Mouse (Mus musculus) right cerebral cortex, postnatal 10 days (tissue): ENCODE data around the gene Ush1g.
A peak's percentile ranks its signal among the peaks of the same experiment; 100 is the strongest.

ENCODE experiments used
- DNase-seq, 2 experiments: peaks; one replicate each; pipeline ENCODE4 v3.0.0; 2021; ENCODE audit warnings: low spot score in 2 of 2

Ush1g gene

GRCm38 (mm10) chr11:115289885-115290284, 32.0 kb downstream of the Ush1g start:
- no peak for DNase-seq

GRCm38 (mm10) chr11:115288305-115288704, 33.5 kb downstream of the Ush1g start:
- no peak for DNase-seq

- no peak for DNase-seq
These were observed 34.5 kb downstream of the Ush1g start for GRCm38 (mm10) chr11:115287386-115287785.

- peak; percentile 71 to 79 for DNase-seq
These were observed 35.4 kb downstream of the Ush1g start for GRCm38 (mm10) chr11:115286201-115286993.

GRCm38 (mm10) chr11:115285282-115285681, 36.6 kb downstream of the Ush1g start:
- no peak for DNase-seq

DNA sequence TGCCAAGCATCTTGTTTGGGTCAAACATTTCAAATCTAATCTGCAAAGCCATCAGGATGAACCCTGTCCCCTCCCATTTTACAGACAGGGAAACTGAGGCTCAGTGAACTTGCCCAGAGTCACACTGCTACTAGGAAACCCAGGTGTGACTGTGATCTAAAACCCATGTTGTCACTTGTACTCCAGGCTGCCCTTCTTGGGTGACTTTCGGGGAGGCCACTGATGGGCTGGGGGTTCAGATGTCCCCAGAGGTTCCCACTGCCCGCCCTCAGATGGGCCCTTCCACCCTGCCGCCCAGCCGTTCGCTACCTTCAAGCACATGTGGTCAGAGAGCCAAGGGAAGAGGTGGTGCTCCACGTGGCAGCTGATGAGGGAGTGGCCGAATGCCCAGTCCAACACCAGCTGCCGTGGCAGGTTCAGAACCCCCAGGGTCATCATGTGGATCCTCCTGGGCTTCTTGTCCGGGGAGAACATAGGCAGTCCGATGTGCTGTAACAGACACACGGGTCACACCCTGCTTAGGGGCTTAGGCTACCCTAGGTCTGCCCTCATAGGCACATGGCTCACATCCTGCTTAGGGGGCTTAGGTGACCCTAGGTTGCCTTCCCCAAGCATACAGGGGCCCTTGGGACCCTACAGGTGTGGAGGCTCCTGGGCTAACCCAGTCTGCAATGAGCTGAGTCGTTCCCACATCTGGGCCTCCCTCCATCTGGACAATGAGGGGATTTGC, 37.8 kb downstream of the Ush1g start:
- DNase-seq: peak in 1 of 2 experiments; percentile 32

- DNase-seq: peak in 1 of 2 experiments; percentile 33
These were observed 38.4 kb downstream of the Ush1g start for GRCm38 (mm10) chr11:115283486-115283765.

DNA sequence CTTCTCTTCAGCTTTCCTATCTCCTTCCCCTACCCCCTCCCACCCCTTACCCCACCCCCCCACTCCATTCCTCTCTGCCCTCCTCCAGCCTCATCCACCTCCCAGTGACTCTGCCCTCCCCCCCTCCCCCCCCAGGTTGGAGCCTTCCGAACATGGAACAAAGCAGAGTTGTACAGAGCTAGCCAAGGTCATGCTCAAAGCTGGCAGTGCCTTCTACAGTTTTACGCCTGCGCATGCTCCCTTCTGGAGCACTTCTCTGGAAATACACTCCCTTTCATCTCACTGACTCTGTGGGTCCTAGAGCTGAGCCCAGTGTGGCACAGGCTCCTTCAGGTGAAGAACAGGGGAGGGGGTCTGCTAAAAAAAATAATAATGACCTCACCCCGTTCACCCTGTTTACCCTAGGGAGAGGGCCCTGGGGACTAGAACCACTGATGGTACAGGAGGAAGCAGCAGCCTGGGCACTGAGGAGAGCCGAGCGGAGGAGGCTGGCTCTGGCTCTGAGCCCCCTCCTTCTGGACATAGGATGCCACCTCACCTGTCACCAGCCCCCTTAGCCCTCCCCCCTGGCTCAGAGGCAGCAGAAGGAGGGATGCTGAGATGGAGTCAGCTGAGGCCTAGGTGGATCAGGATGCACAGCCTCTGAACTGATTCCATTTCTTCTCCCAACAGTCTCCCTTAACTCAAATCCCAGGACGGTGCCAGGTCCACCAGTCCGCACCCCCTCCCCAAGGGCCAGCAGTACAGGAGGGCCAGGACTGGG, 38.9 kb downstream of the Ush1g start:
- peak in 1 of 2 experiments; percentile 66 for DNase-seq

DNA sequence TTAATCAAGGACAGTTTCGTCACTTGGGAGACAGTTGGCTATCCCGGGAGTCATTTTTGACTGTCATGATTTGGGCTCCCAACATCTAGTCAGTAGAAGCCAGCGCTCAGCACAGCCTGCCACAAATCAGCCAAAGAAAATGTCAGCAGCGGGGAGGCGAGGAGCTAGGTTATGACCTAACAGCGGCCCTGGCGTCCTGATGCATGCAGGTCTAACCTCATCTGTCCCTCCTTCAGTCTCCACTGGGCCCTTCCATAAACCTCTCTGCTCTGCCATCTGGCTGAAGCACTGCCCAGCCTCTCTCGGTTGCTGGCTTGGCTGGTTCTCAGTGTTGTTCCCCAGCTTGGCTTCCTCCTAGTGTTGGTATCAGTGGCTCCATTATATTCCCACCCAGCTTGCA, 39.5 kb downstream of the Ush1g start:
- peak; percentile 65 to 74 for DNase-seq

- no peak for DNase-seq
These were observed 42.1 kb downstream of the Ush1g start for GRCm38 (mm10) chr11:115279726-115280125.

DNA sequence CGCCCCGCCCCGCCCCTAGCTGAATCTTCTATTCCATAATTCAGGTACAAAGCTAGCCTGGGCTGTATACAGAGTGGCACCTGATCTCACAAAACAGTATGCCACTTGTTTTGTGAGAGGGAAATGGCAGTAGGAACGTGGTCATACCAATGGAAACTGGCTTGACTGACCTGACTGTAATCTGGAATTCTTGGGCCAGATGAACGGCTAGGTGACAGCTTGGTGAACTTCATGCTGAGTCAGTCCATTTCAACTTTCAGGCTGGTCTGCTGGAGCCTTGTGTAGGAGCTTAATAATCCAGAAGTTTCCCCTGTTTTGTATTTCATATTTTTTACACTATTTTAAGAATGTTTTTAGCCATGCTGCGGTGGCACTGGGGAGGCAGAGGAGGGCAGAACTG, 43.7 kb downstream of the Ush1g start:
- DNase-seq: no peak

GRCm38 (mm10) chr11:115277604-115277975, 44.3 kb downstream of the Ush1g start:
- peak in 1 of 2 experiments; percentile 27 for DNase-seq

DNA sequence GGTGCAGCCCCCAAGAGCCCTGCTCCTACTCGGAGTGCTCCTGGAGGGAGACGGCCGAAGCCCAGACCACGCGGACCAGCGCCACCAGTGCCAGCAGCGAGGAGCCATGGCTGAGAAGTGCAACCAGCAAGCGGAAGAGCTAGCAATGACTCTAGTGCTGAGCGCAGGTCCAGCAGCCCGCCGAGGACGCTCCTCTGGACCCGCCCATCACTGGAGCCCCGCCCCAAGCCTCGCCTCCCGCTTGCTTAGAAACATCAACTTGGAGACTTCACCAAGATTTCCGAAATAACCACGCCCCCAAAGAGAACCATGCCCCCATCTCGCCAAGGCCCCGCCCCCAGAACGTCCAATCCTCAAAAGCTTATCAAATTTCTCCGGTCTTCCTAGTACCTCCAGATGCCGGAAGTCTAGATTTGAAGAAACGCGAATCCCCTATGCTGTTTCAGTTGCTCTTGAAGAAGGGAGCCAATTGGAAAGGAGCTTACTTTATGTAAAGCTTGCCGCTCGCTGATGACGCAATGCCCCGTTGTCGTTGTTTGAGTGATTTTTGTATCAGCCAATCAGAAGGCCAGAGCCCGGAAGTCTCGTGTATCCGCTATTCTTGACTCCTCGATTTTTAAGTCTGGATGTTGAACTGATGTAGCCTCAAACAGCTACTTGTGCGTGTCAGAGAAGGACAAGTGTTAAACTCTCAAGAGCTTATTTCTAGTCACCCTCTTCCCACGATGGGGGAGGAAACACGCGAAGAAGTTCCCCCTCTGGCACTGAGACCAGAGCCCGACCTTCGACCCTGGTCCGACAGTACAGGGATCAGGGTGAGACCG, 44.8 kb downstream of the Ush1g start, which contains the start of gene Fdxr:
Fdxr (minus strand) TSS at position 271 of the 824 bp plus-strand sequence.
- DNase-seq: peak; percentile 99

- DNase-seq: no peak
These were observed 45.9 kb downstream of the Ush1g start for GRCm38 (mm10) chr11:115275954-115276353.

- DNase-seq: no peak
These were observed 46.3 kb downstream of the Ush1g start for GRCm38 (mm10) chr11:115275509-115275908.

DNA sequence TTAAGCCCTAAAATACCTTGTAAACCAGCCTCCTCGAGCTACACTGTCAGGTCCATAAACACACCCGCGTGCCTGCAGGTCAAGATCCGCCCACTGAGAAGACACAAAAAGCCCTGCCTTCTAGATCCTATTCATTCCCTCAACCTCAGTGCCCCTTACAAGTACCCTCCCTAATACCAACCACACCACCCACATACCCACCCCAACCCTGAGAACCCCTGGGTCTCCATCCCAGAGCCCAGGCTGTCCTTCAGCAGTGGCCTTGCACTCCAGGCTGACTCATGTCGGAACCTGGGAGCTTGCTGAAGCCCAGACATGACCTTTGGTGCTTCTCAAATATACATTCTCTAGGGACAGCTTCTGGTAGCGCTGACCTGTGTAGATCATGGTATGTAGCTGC, 47.1 kb downstream of the Ush1g start:
- no peak for DNase-seq

DNA sequence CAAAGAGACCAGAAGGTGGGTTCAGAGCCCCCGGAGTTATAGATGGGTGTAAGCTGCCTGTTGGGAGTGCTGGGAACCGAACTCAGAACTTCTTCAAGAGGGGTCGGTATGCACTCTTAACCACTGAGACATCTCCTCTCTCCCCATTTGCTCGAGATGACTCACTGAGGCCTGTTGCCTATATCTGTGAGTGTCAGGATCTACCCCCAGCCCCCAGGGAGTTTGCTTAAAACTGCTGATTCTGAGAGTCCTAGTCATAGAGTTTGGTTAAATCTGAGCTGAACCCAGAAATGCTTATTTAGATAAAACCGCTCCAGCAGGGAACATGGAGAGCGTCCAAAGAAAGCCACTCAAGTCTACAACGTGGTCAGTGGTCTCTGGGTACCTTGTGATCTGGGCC, 47.7 kb downstream of the Ush1g start:
- no peak for DNase-seq

DNA sequence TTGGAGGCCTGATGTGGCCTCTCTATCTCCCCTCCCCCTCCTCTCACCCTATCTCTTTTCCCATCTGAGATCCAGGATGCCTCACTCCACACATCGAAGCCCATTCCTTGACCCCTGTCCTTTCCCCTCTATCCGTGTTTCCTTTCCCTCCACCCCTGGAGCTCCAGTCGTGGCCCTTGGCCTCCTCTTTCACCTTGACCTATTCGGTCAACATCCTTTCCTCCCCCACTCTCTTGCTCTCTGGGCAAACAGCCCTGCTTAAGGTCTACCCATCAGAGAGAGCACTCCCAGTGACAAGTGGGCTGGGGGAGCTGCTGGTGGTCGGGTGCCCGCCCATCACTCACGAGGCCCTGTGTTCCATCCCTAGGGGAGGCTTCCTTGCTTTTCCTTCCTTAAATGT, 48.1 kb downstream of the Ush1g start:
- DNase-seq: no peak

- DNase-seq: peak in 1 of 2 experiments; percentile 29
These were observed 48.8 kb downstream of the Ush1g start for GRCm38 (mm10) chr11:115272894-115273498.

DNA sequence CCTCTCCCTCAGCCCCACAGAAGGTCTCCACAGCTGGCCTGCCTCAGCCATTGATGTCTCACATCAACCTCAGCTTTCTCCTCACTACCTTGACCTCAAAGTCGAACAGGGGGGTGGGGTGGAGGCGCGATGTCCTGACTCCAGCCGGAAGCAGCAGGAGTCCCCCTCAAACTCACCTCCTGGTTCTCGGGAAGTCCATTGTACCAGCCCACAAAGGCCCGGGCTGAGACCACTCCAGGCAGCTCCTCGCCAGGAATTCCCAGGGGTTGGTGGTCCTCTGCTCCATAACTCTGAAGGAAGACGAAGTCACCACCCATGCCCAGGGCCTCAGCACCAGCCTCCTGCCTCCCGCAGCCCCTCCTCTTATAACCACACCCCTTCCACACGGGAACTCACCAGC, 50.4 kb downstream of the Ush1g start:
- peak in 1 of 2 experiments; percentile 25 for DNase-seq

DNA sequence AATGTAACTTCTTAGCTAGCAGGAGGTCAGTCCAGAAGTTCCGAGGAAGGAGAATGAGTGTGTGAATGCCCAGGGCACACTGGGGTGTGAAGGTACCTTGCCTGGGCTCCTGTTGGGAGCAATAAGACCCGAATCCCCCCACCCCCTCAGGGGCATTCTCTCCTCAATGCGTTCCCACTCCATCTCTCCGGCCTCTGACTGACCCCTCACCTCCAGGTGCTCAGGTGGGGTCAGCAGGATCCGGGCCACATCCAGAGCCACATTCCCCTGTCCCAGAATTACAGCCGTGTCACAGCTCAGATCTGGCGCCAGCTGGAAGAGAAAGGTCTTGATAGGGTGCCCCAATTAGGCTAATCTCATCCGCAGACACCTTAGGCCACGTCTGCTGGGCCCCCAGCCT, 50.8 kb downstream of the Ush1g start:
- DNase-seq: peak in 1 of 2 experiments; percentile 30
